Mouse (Mus musculus) liver, embryonic 13.5 days (tissue): Measurements from ENCODE around the gene Dennd6b. TPM values are rescaled to one million over a fixed set of nuclear protein-coding genes. Genes with fewer than 3 reads are reported as not detected.

Experiments used
- ATAC-seq: fragments of 200-750 bp; cut with Nextera tagmentation; 2 replicates; pipeline ENCODE4 v1.8.0; 2017; ENCODE audit warnings: low read depth, mild to moderate bottlenecking, moderate number of reproducible peaks, moderate library complexity
- DNase-seq: peaks from one replicate; pipeline ENCODE4 v3.0.0; 2022
- H3K27ac ChIP-seq: fragments of 300-500 bp; sonication (generic); 2 replicates; pipeline ENCODE4 v1.5.1; 2015; ENCODE audit warnings: moderate library complexity, mild to moderate bottlenecking, inconsistent platforms
- H3K27me3 ChIP-seq: fragments of 300-500 bp; sonication (generic); 2 replicates; pipeline ENCODE4 v1.6.1; 2015; ENCODE audit warnings: mild to moderate bottlenecking, inconsistent platforms
- H3K36me3 ChIP-seq: fragments of 300-500 bp; sonication (generic); 2 replicates; pipeline ENCODE4 v1.6.1; 2015; ENCODE audit warnings: mild to moderate bottlenecking, inconsistent platforms
- H3K4me1 ChIP-seq: fragments of 300-500 bp; sonication (generic); replicated peaks from 2 replicates; pipeline ENCODE4 v1.6.1; 2015; ENCODE audit warnings: inconsistent platforms
- H3K4me2 ChIP-seq: fragments of 300-500 bp; sonication (generic); 2 replicates; pipeline ENCODE4 v1.6.1; 2015; ENCODE audit warnings: inconsistent platforms, mild to moderate bottlenecking, moderate library complexity
- H3K4me3 ChIP-seq: fragments of 300-500 bp; sonication (generic); replicated peaks from 2 replicates; pipeline ENCODE4 v1.5.1; 2015; ENCODE audit warnings: mild to moderate bottlenecking, inconsistent platforms
- H3K9ac ChIP-seq: fragments of 300-500 bp; sonication (generic); 2 replicates; pipeline ENCODE4 v1.6.1; 2015; ENCODE audit warnings: mild to moderate bottlenecking, inconsistent platforms
- H3K9me3 ChIP-seq: fragments of 300-500 bp; sonication (generic); replicated peaks from 2 replicates; pipeline ENCODE4 v1.6.1; 2016; ENCODE audit warnings: inconsistent platforms
- WGBS: fragments of 180-500 bp; shearing (Covaris S2); methylation state at CpG from one replicate; pipeline ENCODE4 v1.1.7; 2015; ENCODE audit not compliant: insufficient replicate concordance; 5-methylcytosine and 5-hydroxymethylcytosine counted together
- polyA plus RNA-seq: library from polyadenylated mRNA; unstranded; fragments of >200 nt; fragmentation: Nextera tagmentation; extraction: Ambion mirVana; gene quantifications from 2 replicates; pipeline ENCODE4 v1.2.1, GENCODE M21; 2015

The Dennd6b gene
- polyA plus RNA-seq, 1 experiment from 2014 or later, result 3.0 TPM

DNA sequence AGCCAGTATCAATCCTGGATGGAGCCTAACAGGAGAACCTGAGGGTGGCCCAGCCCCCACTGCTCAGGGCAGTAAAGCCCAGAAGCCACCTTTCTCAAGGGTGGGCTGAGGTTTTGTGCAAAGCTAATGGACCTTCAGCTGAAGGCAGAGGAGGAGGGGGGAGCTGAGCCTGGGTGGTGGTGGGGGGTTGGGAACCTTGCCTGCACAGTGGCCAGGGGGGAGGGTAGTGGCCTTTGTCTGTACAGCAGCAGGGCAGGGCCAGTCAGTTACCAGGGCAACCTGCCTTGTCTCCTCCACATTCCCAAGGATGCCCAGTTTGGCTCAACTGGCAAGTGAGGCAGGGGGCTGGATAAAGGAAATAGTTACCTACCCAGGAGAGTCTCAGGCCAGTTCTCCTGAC lies 44.0 kb downstream of the Dennd6b start:
- Histone ChIP-seq H3K4me1 (peaks cover 19% of the 10 kb centered on the region), H3K4me3 (no peak overlapping the region), H3K27ac (no peak overlapping the region), H3K36me3 (peaks cover 20% of the 10 kb centered on the region), H3K4me2 (no peak overlapping the region), H3K27me3 (peaks cover 37% of the 10 kb centered on the region), H3K9ac (no peak overlapping the region), H3K9me3 (no peaks in the 10 kb centered on the region)
- no peak for DNase-seq
- no peak for ATAC-seq

GRCm38 (mm10) chr15:89150041-89150390 lies 46.3 kb downstream of the Dennd6b start:
- peak overlapping the region; percentile 79 for H3K4me2 ChIP-seq
- no peaks in the 10 kb centered on the region for H3K36me3 ChIP-seq
- 2% methylated on average over 13 of the region's 13 CpGs for WGBS
- peaks cover 30% of the 10 kb centered on the region for H3K4me1 ChIP-seq
- ATAC-seq, result peak; percentile 6; the same call in 1 of the 2 replicates
- H3K9me3 ChIP-seq, result no peaks in the 10 kb centered on the region
- peak overlapping the region; percentile 62 for H3K4me3 ChIP-seq
- no peak overlapping the region for H3K27ac ChIP-seq
- no peak overlapping the region for H3K9ac ChIP-seq
- peaks cover 60% of the 10 kb centered on the region for H3K27me3 ChIP-seq
- peak; percentile 34 for DNase-seq

DNA sequence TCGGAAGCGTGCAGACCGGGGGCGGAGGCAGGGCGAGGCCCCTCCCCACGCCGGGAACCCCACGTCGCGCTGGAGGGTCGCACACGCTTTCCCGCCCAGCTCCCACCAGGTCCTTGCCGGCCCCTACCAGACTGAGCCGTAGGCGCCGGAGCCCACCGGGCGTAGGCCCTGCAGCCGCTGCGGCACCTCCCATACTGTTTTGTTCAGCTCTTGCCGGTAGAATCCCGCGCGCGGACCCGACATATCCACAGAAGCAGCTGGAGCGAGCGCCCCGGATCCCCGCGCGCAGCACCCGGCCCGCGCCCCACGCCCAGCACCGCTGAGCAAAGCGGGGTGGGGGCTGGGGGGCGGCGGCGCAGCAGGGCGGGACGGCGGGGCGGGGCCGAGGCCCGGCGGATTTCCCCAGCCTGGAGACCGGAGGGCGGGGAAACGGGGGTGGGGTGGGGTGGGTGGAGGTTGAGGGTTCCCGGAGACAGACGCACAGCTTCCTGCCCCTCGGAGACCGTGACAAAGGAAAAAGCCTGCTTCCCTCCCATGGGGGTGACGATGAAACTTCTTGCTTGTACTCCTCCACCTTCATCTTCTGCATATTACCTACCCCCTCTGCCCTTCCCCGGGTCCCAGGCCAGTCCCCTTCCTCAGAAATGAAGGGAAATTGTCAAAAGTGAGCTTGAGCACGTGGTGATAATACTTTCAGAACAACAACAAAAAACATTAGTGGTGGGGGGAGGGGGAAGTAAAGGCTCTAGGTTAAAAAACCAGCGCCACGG lies 46.8 kb downstream of the Dennd6b start, which contains the start of gene Mapk11:
Mapk11 (minus strand) TSS at position 358 of the 770 bp plus-strand sequence.
- Histone ChIP-seq H3K4me2 (peak within 1 kb of the TSS; percentile 79), H3K9me3 (no peaks in the 10 kb centered on the region), H3K4me1 (peaks cover 30% of the 10 kb centered on the region), H3K36me3 (no peaks in the 10 kb centered on the region), H3K27me3 (peaks cover 66% of the 10 kb centered on the region), H3K27ac (no peak within 1 kb of the TSS), H3K4me3 (peak within 1 kb of the TSS; percentile 62), H3K9ac (peak within 1 kb of the TSS; percentile 61)
- under 1% methylated on average over 60 of the region's 61 CpGs for WGBS
- ATAC-seq, result peak; percentile 50
- no peak for DNase-seq

DNA sequence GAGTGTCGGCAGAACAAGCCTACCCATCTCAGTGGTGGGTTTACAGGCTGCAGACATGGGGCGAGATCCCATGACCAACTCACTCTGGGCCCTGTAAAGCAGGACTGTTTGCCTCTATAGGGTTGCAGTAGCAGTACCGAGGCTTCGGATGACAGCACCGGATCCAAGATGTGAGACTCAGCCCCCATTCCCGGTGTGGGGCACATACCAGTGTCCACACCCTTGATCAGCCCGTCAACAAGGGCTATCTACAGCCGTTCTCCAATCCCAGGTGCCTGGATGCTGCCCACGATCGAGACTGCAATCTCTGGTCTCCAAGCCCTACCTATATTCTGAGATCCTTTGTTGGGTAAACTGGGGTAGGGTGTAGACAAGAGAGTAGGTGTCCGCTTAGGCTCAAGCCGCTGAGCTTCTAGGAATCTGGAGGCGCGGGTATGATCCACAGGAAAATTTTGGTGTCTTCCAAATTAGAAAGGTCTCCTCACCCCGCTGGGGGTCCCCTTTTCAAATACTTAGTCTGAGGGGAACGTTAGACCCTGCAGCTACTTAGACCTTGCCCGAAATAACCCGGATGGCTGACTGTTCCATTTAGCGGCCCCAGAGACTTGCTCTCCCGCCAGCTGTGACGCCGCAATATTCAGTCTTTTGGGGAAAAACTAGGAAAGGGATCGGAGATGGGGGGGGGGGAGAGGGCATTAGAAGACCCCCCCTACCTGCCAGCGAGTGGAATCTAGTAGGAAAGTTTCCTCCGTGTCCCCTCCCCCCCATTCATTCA lies 47.6 kb downstream of the Dennd6b start:
- 7% methylated on average over 25 of the region's 25 CpGs for WGBS
- Histone ChIP-seq H3K9me3 (no peaks in the 10 kb centered on the region), H3K9ac (peak overlapping the region; percentile 61), H3K36me3 (no peaks in the 10 kb centered on the region), H3K27me3 (peaks cover 73% of the 10 kb centered on the region), H3K4me1 (peaks cover 30% of the 10 kb centered on the region), H3K27ac (no peak overlapping the region), H3K4me2 (peak overlapping the region; percentile 79), H3K4me3 (peak overlapping the region; percentile 62)
- DNase-seq, result no peak
- ATAC-seq, result no peak

GRCm38 (mm10) chr15:89147895-89148294 lies 48.4 kb downstream of the Dennd6b start:
- 45% methylated on average over 4 of the region's 4 CpGs for WGBS
- H3K4me2 ChIP-seq, result no peak overlapping the region
- H3K36me3 ChIP-seq, result no peaks in the 10 kb centered on the region
- H3K4me1 ChIP-seq, result peaks cover 30% of the 10 kb centered on the region
- ATAC-seq (no peak), DNase-seq (no peak)
- H3K9ac ChIP-seq, result no peak overlapping the region
- H3K27me3 ChIP-seq, result peaks cover 81% of the 10 kb centered on the region
- no peaks in the 10 kb centered on the region for H3K9me3 ChIP-seq
- H3K27ac ChIP-seq, result no peak overlapping the region
- H3K4me3 ChIP-seq, result no peak overlapping the region

GRCm38 (mm10) chr15:89147456-89147855 lies 48.8 kb downstream of the Dennd6b start:
- DNase-seq (no peak), ATAC-seq (no peak)
- 17% methylated on average over 10 of the region's 10 CpGs for WGBS

DNA sequence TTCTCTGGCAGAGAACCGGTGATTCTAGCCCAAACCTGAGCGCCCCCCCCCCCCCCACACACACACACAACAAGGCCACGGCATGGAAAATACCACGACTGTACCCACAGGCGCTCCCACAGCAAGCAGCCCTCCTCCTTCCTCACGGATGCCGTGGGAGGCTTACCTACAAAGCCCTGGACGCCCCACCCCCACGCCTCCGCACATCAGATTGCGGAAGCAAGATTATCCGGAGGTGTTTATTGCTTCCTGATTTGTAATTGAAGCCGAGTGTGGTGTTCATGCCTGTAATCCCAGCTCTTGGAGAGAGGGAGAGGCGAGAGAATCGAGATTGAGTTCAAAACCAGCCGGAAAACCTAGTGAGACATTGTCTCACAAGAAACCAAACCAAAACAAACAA lies 49.3 kb downstream of the Dennd6b start:
- H3K27me3 ChIP-seq, result peaks cover 90% of the 10 kb centered on the region
- DNase-seq (no peak), ATAC-seq (no peak)
- no peaks in the 10 kb centered on the region for H3K36me3 ChIP-seq
- 5% methylated on average over 14 of the region's 16 CpGs for WGBS
- no peak overlapping the region for H3K9ac ChIP-seq
- no peak overlapping the region for H3K27ac ChIP-seq
- peak overlapping the region; percentile 33 for H3K4me2 ChIP-seq
- no peaks in the 10 kb centered on the region for H3K9me3 ChIP-seq
- peaks cover 30% of the 10 kb centered on the region for H3K4me1 ChIP-seq
- no peak overlapping the region for H3K4me3 ChIP-seq

More at GRCm38 (mm10) chr15:89147456-89147855, 48.8 kb downstream of the Dennd6b start:
- peaks cover 30% of the 10 kb centered on the region for H3K4me1 ChIP-seq
- H3K27ac ChIP-seq, result no peak overlapping the region
- no peak overlapping the region for H3K4me2 ChIP-seq
- peaks cover 86% of the 10 kb centered on the region for H3K27me3 ChIP-seq
- H3K36me3 ChIP-seq, result no peaks in the 10 kb centered on the region
- no peak overlapping the region for H3K4me3 ChIP-seq
- no peaks in the 10 kb centered on the region for H3K9me3 ChIP-seq
- H3K9ac ChIP-seq, result no peak overlapping the region

GRCm38 (mm10) chr15:89146537-89146936 lies 49.8 kb downstream of the Dennd6b start:
- ATAC-seq (0 out of 2 replicates have a peak, but pooled peaks have one; percentile 22), DNase-seq (no peak)
- Histone ChIP-seq H3K9me3 (no peaks in the 10 kb centered on the region), H3K4me2 (peak overlapping the region; percentile 33), H3K27ac (no peak overlapping the region), H3K36me3 (no peaks in the 10 kb centered on the region), H3K4me1 (peaks cover 30% of the 10 kb centered on the region), H3K4me3 (no peak overlapping the region), H3K27me3 (peaks cover 95% of the 10 kb centered on the region), H3K9ac (no peak overlapping the region)
- WGBS, result 4% methylated on average over 27 of the region's 27 CpGs

DNA sequence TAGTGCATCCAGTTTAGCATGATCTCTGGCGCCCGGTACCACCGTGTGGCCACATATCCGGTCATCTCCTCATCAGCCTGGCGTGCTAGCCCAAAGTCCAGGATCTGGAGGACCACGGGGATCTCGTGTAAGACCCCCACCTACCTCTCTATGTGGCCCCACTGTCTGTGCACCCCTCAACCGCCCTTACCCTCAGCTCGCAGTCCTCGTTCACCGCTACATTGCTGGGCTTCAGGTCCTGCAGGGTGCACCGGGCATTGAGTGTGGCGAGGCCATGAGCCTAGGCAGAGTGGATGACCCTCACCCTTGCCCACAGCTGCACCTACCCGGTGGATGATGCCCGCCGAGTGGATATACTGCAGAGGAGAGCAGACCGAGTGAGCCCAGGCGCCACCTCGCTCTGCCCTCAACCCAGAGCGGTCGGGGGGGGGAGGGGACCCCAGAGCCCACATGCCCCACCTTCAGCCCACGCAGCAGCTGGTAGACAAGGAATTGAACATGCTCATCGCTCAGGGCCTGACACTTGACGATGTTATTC lies 50.4 kb downstream of the Dennd6b start:
- Histone ChIP-seq H3K4me3 (no peak overlapping the region), H3K36me3 (no peaks in the 10 kb centered on the region), H3K27me3 (peaks cover 100% of the 10 kb centered on the region), H3K9ac (no peak overlapping the region), H3K4me2 (no peak overlapping the region; the same call in 1 of the 2 replicates), H3K4me1 (peaks cover 31% of the 10 kb centered on the region), H3K27ac (no peak overlapping the region), H3K9me3 (no peaks in the 10 kb centered on the region)
- WGBS, result 62% methylated on average over 24 of the region's 24 CpGs
- ATAC-seq (no peak), DNase-seq (no peak)

DNA sequence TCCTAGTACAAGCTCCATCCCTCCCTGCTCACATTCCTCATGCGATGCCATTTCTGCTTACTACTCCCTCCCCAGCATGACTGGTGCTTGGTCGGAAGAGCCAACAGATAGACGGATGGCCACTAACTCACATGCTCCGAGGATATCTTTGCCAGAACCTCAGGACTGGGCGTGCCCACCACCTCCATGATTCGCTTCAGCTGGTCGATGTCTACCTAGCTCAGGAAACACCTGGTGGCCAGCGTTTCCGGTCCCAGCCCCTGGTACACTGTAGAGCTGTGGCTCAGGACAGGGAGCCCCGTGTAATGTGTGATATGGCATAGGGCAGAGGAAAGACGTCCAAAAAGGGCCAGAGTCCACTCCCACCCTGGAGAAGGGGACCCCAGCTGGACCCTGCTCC lies 51.3 kb downstream of the Dennd6b start:
- Histone ChIP-seq H3K9ac (no peak overlapping the region), H3K4me2 (no peak overlapping the region), H3K9me3 (no peaks in the 10 kb centered on the region), H3K36me3 (no peaks in the 10 kb centered on the region), H3K4me1 (peaks cover 39% of the 10 kb centered on the region), H3K4me3 (no peak overlapping the region), H3K27me3 (peaks cover 100% of the 10 kb centered on the region), H3K27ac (no peak overlapping the region)
- WGBS, result 54% methylated on average over 11 of the region's 11 CpGs
- DNase-seq (no peak), ATAC-seq (no peak)

- DNase-seq (no peak), ATAC-seq (no peak)
- Histone ChIP-seq H3K36me3 (no peaks in the 10 kb centered on the region), H3K4me2 (no peak overlapping the region), H3K27me3 (peaks cover 100% of the 10 kb centered on the region), H3K9ac (no peak overlapping the region), H3K4me3 (no peak overlapping the region), H3K27ac (no peak overlapping the region), H3K4me1 (peaks cover 23% of the 10 kb centered on the region), H3K9me3 (no peaks in the 10 kb centered on the region)
- 40% methylated on average over 2 of the region's 2 CpGs for WGBS
Observed at GRCm38 (mm10) chr15:89143134-89143533, 53.2 kb downstream of the Dennd6b start.
